Mouse (Mus musculus) left cerebral cortex, adult 8-10 months (tissue): Measurements from ENCODE around the gene Trappc12. TPM values are rescaled to one million over a fixed set of nuclear protein-coding genes. Genes with fewer than 3 reads are reported as not detected.
A peak's percentile ranks its signal among the peaks of the same experiment; 100 is the strongest.

Source experiments
- DNase-seq, 2 experiments: peaks; one replicate each; pipeline ENCODE4 v3.0.0; 2022; ENCODE audit warnings: low spot score in 2 of 2
- microRNA-seq, 2 experiments: library from miRNA; unstranded; fragments of <30 nt; microRNA quantifications; one replicate each; pipeline ENCODE4 v1.2.0; 2022
- total RNA-seq, 4 experiments: library from RNA; stranded (reverse); gene quantifications; 2 replicates each; pipeline ENCODE4 v1.2.4; 2022

Trappc12 gene
- total RNA-seq, 4 experiments from 2014 or later: 67.0 to 72.8 (median 70.2) TPM

DNA sequence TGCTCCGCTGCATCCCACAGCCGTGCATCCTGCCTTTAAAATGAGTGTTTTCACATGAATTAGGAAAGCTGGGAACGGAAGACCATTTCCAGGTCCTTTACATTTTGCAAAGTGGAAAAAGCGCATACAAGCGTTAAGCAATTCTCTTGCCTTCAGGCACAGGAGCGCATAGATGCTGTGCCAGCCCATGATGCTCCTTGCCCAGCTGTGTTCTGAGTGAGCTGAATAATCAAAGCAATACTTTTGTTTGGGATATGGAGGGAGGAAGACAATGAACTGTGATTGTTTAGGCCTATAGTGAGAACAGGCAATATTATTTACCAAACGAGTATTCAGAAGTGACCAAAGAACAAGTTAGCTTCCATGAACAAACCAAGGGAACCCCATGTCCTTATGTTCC lies 59.5 kb downstream of the Trappc12 start:
- DNase-seq: no peak

DNA sequence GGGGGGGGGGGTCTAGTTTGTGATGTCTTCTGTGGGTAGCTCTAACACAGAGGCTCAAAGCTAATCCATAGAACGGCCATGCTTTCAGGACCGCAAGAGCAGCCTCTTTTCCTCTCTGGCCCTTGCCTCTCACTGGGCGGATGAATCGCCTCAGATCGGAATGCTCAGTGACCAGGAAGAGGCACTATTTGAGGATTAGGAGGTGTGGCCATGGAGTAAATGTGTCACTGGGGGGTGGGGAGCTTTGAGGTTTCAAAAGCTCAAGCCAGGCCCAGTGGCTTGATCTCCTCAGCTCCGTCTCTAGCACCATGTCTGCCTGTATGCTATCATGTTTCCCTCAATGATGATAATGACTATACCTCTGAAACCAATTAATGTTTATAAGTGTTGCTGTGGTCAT lies 61.3 kb downstream of the Trappc12 start:
- DNase-seq: no peak

DNA sequence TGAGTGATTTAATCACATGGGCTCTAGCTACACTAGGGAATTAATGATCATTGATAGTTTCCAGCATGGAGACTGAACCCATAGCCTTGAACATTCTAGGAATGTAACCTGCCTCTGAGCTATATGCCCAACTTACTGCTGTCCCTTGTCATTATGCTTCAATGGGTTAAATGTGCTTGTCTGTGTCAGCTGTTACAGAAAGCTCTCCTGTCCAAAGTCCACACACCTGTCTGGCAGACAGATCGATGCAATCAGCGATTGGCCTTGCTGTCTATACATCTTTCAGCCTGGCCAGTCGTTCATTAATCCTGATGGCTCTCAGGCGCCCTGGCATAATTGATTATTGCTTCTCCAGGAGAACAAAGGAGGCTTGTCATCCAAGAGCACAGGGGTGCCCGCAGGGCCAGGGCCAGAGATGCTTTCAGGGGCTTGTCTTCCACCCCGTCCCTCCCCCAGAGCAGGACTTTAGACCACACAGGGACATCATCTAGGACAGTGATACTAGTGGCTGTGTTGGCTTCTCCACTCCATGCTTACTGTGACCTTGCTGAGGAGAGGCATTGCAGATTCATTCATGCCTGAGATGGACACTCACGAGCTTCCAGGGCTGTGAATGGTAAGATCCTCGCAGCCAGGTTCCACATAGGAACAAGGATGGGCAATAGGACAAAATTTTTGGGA lies 63.9 kb downstream of the Trappc12 start:
- no peak for DNase-seq

DNA sequence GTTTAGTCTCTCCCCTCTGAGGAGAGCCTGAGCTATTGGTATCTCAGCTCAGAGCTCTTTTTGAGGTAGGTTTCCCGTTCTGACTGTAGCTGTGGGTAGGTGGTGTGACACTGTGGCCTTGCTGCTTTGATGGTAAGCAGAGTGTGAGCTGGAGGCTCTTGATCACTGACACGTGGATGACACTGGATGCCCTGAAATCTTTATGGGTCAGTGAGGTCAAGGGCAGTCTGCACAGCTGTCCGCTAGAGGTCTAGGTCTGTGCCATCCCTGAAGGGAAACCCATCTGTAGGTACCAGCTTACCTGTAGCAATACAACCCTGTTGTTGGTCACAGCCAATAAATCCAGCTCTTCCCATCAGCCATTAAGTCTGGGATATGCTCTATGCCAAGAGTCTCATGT lies 64.5 kb downstream of the Trappc12 start:
- no peak for DNase-seq

DNA sequence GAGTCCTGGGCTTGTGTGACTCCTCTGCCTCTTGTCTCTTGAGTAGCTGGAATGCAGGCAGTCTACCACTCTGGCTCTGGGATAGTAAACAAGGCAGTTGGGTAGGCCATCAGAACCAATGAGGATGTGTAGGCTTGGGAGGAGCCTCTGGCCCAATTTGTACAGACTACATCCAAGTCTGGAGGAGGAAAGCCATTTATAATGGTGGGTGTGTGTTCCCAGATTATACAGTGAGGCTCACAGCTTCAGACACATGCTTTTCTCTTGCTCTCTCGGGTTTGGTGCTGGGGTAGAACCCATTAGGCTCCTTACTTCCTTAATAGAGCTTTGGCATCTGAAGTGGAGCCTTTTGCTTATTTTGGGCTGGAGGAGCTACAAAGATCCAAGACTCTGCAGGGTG lies 65.6 kb downstream of the Trappc12 start:
- DNase-seq: no peak

DNA sequence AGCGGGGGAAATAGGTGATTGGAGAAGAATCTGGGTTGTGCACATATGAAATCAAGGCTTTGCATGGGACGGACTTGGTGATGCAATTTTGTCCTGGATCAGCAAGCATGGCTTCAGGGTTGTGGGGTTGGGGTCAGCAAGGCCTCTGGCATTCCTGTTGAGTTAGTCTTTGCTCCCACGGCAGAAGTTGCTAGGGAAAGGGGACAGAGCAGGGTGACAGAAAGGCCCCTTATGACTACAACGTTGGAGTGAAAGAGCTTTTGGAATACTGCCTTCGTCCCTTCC lies 74.4 kb downstream of the Trappc12 start:
- DNase-seq: no peak

DNA sequence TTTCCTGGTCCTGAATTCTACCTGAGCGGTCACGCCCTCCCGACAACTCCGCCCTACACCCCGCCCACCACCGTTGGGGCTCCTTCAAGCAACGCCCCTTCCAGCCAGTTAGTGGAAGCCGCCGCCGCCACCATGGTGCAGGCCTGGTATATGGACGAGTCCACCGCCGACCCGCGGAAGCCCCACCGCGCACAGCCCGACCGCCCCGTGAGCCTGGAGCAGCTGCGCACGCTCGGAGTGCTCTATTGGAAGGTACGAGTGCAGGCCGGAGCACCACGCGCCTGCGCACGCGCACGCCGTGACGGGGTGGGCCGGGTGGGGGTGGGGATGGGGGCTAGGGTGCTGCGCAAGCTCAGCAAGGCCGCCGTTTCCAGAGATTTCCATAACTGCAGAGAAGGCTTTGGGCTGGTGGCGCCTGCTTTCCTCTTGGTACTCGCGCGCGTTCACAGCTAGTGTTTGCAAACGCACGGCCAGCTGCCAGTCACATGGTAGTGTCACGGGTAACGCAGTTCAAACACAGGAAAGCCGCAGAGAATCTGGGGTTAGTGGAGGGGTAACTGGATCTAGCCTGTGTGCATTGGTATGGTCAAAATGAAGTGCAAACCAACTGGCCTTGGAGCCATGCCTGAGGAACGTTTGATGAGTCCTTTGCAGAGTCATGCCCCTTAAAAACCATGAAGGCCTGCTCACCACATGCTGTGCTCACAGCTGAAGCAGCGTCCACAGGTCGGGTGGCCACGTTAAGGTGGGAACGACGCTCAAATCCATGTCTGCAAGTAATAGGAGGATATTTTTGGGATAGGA lies 74.9 kb downstream of the Trappc12 start, which contains the start of gene Adi1:
Gene Adi1 (plus strand): TSS at position 111 of the 804 bp plus-strand sequence.
- DNase-seq: peak; percentile 79 to 90

DNA sequence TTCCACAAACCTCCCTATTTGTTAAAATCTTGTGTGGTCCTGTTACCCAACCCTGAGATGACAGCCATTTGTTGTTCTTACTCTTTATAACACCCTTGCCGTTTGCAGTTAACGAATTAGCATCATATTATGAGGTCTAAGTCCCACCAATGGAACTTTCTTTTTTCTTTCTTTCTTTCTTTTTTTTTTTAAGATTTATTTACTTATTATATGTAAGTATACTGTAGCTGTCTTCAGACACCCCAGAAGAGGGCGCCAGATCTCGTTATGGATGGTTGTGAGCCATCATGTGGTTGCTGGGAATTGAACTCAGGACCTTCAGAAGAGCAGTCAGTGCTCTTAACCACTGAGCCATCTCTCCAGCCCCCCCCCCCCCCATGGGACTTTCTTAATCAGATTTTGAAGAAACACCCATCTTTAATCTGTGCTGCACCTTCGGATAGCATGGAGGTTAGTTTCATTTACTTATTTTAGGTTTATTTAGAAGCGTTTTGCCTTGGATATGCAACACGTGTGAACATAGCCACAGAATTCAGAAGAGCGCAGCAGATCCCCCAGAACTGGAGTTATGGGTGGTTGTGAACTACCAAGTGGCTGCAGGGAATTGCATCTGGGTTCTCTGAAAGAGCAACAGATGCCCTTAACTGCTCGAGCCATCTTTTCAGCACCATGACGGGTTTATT lies 76.1 kb downstream of the Trappc12 start:
- DNase-seq: no peak

DNA sequence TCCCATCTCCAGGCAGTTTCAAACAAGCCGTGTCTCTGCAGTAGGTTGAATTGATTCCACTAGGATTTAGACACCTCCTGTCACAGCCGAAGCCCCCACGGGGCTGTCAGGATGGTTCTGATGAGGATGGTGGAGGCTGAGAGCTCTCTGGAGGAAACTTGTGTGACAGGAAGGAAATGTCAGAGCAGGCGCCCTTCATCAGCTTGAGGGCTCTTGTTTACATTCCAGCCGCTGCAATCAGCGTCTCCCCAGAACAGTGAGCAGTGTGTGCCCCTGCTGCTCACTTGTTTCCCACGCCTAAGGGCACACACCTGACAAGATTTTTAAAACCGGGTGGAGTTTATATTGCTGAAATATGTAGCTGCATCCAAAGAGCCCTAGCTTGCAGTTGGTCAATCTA lies 83.0 kb downstream of the Trappc12 start:
- no peak for DNase-seq

DNA sequence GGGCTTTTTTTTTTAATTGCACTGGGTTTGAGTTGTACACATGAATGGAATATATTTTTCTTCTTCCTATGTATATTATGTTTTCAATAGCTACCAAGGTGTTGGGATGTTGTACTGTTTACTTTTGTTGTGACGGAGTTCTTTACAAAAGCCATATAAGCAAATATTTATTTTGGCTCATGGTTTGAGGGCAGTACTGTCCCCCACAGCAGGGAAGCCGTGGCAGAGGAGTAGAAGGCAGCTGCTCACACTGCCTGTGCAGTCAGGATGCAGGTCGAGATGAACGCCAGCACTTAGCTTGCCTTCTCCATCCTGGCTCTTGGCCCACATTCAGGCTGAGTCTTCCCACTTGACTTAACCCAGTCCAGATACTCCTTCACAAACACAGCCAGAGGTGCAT lies 83.5 kb downstream of the Trappc12 start:
- DNase-seq: no peak

DNA sequence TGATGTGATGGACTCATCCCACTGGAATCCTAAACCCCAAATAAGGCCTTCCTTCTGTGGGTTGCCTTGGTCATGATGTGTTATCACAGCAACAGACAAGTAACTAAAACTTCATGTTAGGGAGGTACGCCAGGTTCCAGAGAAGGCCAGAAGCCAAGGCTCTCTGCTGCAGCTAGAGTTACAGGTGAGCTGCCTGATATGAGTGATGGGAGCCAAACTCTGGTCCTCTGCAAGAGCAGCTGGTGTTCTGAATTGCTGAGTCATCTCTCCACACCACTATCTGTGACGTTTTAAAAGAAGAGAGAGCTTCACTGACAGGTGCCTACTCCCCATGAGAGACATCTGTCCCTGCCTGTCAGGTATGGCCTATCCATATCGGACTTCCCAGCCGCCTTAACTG lies 87.6 kb downstream of the Trappc12 start:
- DNase-seq: no peak

DNA sequence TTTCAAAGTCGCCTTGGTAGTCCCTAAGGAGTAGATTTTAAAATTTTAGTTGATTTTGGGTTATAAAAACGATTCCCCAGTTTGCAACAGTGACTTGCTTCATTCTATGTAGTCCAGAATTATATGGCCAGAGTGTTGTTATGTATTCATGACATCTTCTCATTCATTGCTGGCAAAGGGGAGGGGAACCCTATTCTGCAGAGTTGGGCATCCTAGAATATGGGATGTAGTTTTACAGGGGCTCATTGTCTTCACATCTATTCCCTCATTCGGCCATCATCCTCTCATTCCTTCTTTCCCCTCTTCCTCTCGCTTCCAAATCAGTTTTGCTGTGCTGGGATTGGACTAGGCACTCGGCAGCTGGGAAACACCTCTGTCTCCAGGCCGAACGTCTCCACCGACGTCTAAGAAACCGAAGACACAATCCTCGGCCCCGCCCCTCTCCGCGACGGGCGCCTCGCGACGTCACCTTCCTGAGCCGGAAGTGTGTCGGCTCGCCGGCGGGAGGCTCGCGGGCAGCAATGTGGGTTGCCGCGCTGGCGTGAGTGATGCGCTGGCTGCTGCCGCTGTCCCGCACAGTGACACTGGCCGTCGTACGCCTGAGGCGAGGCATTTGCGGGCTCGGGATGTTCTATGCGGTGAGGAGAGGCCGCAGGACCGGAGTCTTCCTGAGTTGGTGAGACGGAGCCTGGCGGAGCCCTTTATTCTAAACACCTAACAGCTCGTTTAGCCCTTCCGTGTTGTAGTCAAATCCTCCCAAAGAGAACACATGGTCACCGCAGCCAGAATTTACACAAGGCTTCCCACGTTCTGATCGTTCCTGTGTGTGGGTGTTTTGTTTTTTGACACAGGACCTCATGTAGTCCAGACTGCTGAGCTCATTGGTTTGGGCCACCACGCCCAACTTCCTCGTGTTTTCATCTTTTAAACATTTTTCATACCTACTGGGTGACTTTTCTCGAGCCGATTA lies 100.8 kb downstream of the Trappc12 start, which contains the start of gene Rnaseh1:
Gene Rnaseh1 (plus strand): TSS at position 462 of the 970 bp plus-strand sequence.
- DNase-seq: peak; percentile 84 to 91

Small RNA genes lying within 50 kb of the gene (microRNA-seq; reads per million reads assigned to microRNA genes)
- 0.88 to 3.2 reads per million in 2 experiments for gene Mir6937

Other genes with a start within 250 kb of the Trappc12 start
- under 1 TPM; 0.48 to 1.00 (median 0.62) TPM for gene Dcdc2c, start 198.1 kb downstream of the Trappc12 start, total RNA-seq
- gene Allc, start 167.9 kb downstream of the Trappc12 start, total RNA-seq: 1 to 10 TPM in 1 of 4 experiments, under 1 TPM in 3; 0.74 to 1.3 (median 0.91) TPM
- gene Colec11, start 127.1 kb downstream of the Trappc12 start, total RNA-seq: under 1 TPM in 3 of 4 experiments, not detected in 1; 0.35 to 0.39 (median 0.35) TPM
- 100 to 1,000 TPM; 266 to 307 (median 284) TPM for gene Rps7, start 114.5 kb downstream of the Trappc12 start, total RNA-seq
- gene Rnaseh1, start 100.9 kb downstream of the Trappc12 start, total RNA-seq: 10 to 100 TPM; 12.0 to 12.9 (median 12.7) TPM
- gene Adi1, start 75.2 kb downstream of the Trappc12 start, total RNA-seq: 10 to 100 TPM; 37.5 to 44.6 (median 41.2) TPM
- 10 to 100 TPM; 57.1 to 65.8 (median 61.0) TPM for gene Eipr1, start 1.3 kb upstream of the Trappc12 start, total RNA-seq